26 mouse cellular contexts compared by ENCODE assay signal in the genomic region with DNA sequence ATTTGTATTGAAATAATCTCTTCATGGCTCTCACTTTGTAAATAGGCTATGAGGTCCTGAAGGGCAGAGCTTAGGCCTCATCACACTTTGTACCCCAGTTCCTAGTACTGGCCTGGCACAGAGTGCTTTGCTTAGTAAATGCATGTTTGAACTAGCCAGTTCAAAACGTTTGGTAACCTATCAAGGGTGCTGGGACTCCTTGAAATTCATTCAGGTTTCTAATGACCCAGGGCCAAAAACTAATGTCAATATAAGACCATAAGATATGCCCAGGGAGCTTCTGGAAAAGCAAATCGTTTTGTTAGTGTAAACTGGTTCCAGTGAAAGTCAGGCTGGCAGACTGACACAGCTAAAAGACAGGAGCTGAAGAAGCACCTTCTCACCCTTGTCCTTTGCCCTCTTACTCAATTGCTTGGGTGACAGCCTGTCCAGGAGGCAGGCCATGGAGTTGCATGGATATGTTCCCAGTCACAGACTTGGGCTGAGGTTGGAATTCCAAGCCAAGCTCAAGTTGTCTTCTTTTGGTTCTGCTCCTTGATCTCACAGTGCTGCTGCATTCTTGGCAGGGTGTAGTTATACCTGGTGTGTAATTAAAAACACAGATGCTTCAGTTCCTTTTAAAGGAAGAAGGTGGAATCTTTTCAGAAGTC.
DNase-seq lines count a peak whose midpoint lies in the region; ATAC-seq lines count a peak whose summit lies in the region.
"Had no signal": no experiment of that assay in that cellular context is flagged by ENCODE, and none has a peak within 500 bp of the region (broad histone marks: within the 10 kb centered on the region; RNA-seq: fewer than 3 reads in every experiment).

No protein-coding gene starts in this region.

- no peaks in the 10 kb centered on the region for H3K4me1 ChIP-seq in kidney, embryonic 16.5 days (ENCODE audit: insufficient read depth, low read length)
- H3K4me1 ChIP-seq: embryonic facial prominence, embryonic 13.5 days; forebrain, embryonic 12.5 days; heart, embryonic 10.5 days; heart, embryonic 15.5 days; hindbrain, embryonic 12.5 days; intestine, embryonic 15.5 days; limb, embryonic 10.5 days; limb, embryonic 15.5 days; liver, embryonic 15.5 days had no signal

- no peaks in the 10 kb centered on the region for H3K36me3 ChIP-seq in kidney, embryonic 16.5 days (ENCODE audit: insufficient read depth, low read length)
- H3K36me3 ChIP-seq: embryonic facial prominence, embryonic 13.5 days; forebrain, embryonic 12.5 days; heart, embryonic 10.5 days; heart, embryonic 15.5 days; hindbrain, embryonic 12.5 days; intestine, embryonic 15.5 days; limb, embryonic 10.5 days; limb, embryonic 15.5 days; liver, embryonic 15.5 days had no signal

- H3K9me3 ChIP-seq in kidney, embryonic 16.5 days (ENCODE audit: low read length): no peaks in the 10 kb centered on the region
- H3K9me3 ChIP-seq: embryonic facial prominence, embryonic 13.5 days; forebrain, embryonic 12.5 days; heart, embryonic 10.5 days; heart, embryonic 15.5 days; hindbrain, embryonic 12.5 days; intestine, embryonic 15.5 days; limb, embryonic 10.5 days; limb, embryonic 15.5 days; liver, embryonic 15.5 days had no signal

- no peak overlapping the region for H3K9ac ChIP-seq in kidney, embryonic 16.5 days (replicated peaks; ENCODE audit: low read length)
- H3K9ac ChIP-seq: embryonic facial prominence, embryonic 13.5 days; forebrain, embryonic 12.5 days; forebrain, postnatal 0 days; heart, embryonic 15.5 days; hindbrain, embryonic 12.5 days; intestine, embryonic 15.5 days; limb, embryonic 15.5 days; liver, embryonic 15.5 days; lung, embryonic 14.5 days had no signal

- H3K27ac ChIP-seq in kidney, embryonic 16.5 days (ENCODE audit: low read length): no peak overlapping the region
- H3K27ac ChIP-seq: embryonic facial prominence, embryonic 13.5 days; forebrain, embryonic 12.5 days; heart, embryonic 10.5 days; heart, embryonic 15.5 days; hindbrain, embryonic 12.5 days; hindbrain, postnatal 0 days; intestine, embryonic 15.5 days; limb, embryonic 10.5 days; limb, embryonic 15.5 days; liver, embryonic 15.5 days had no signal

- DNase-seq in adrenal gland, postnatal 14 days: peak; percentile 4
- DNase-seq in adrenal gland, adult 18-20 months (ENCODE audit: low spot score in 2 of 2): no peak
- DNase-seq in kidney, adult 18-20 months: peak; percentile 37
- DNase-seq in adipocyte (ENCODE audit: low spot score): peak; percentile 33
- peak; percentile 2 for DNase-seq in kidney, postnatal 14 days
- no peak for DNase-seq in frontal cortex, adult 2 months (ENCODE audit: extremely low spot score in 1 of 2, low spot score in 1 of 2)
- DNase-seq: cerebellum, adult 11-12 months; cerebellum, adult 9-11 months; forebrain, postnatal 0 days; layer of hippocampus, adult 9-11 months; lung, embryonic 14.5 days; lung, postnatal 14 days; midbrain, embryonic 14.5 days had no signal

- WGBS in kidney, embryonic 16.5 days: 42% methylated on average over 2 of the region's 2 CpGs

- no peak for ATAC-seq in kidney, embryonic 16.5 days (ENCODE audit: low FRiP score, low TSS enrichment)
- ATAC-seq in erythroid progenitor cell, adult 5-6 weeks (replicated peaks; ENCODE audit: low FRiP score, poor library complexity, severe bottlenecking): no peak
- ATAC-seq: forebrain, postnatal 0 days; hindbrain, postnatal 0 days; intestine, embryonic 15.5 days; Patski had no signal

- H3K4me3 ChIP-seq in kidney, embryonic 16.5 days (ENCODE audit: low read length): no peak overlapping the region
- H3K4me3 ChIP-seq: embryonic facial prominence, embryonic 13.5 days; forebrain, embryonic 12.5 days; heart, embryonic 10.5 days; heart, embryonic 15.5 days; hindbrain, embryonic 12.5 days; intestine, embryonic 15.5 days; limb, embryonic 10.5 days; limb, embryonic 15.5 days; liver, embryonic 15.5 days had no signal

- H3K4me2 ChIP-seq in kidney, embryonic 16.5 days (replicated peaks; ENCODE audit: low read depth, low read length): no peak overlapping the region
- H3K4me2 ChIP-seq: embryonic facial prominence, embryonic 13.5 days; forebrain, embryonic 12.5 days; heart, embryonic 15.5 days; hindbrain, embryonic 12.5 days; intestine, embryonic 15.5 days; limb, embryonic 15.5 days; liver, embryonic 15.5 days; lung, embryonic 14.5 days had no signal

- no peaks in the 10 kb centered on the region for H3K27me3 ChIP-seq in kidney, embryonic 16.5 days (ENCODE audit: insufficient read depth, low read length)
- H3K27me3 ChIP-seq: embryonic facial prominence, embryonic 13.5 days; forebrain, embryonic 12.5 days; heart, embryonic 15.5 days; hindbrain, embryonic 12.5 days; intestine, embryonic 15.5 days; limb, embryonic 15.5 days; liver, embryonic 15.5 days had no signal

Comparison
In these comparisons a context has a peak if more than half of its experiments do, and no peak if none do; other contexts are left out.
1. DNase-seq: peak in adrenal gland, postnatal 14 days (single experiment), kidney, adult 18-20 months (single experiment), adipocyte (single experiment) and kidney, postnatal 14 days (single experiment); none in adrenal gland, adult 18-20 months (0 of 2) and frontal cortex, adult 2 months (0 of 2).